Mouse (Mus musculus) cortical plate, adult 2 months (tissue): ENCODE data around the gene Gm28048.

Experiments used
- CTCF ChIP-seq: fragments of 200-500 bp; IDR thresholded peaks from 2 replicates; pipeline ENCODE4 v1.5.1; 2011; ENCODE audit warnings: mild to moderate bottlenecking, control low read depth, low read length; ENCODE audit not compliant: insufficient read depth; ENCODE audit errors: extremely low read depth
- POLR2A ChIP-seq: fragments of 200-500 bp; IDR thresholded peaks from 2 replicates; pipeline ENCODE4 v1.6.1; 2011; ENCODE audit warnings: mild to moderate bottlenecking, low read length, control low read depth; ENCODE audit not compliant: insufficient read depth; ENCODE audit errors: extremely low read depth

GRCm38 (mm10) chr11:22937716-22938316, 44.1 kb downstream of the Gm28048 start:
- TF ChIP-seq CTCF (no peak), POLR2A (no peak)
